Mouse (Mus musculus) kidney, postnatal 0 days (tissue): ENCODE results near the gene Plekhg2. TPM values are rescaled to one million over a fixed set of nuclear protein-coding genes. Genes with fewer than 3 reads are reported as not detected.
A peak's percentile ranks its signal among the peaks of the same experiment; 100 is the strongest.

Source experiments
- ATAC-seq: fragments of 200-750 bp; cut with Nextera tagmentation; replicated peaks from 2 replicates; pipeline ENCODE4 v1.8.0; 2017; ENCODE audit warnings: low read depth, moderate number of reproducible peaks, moderate TSS enrichment, moderate library complexity; ENCODE audit not compliant: low FRiP score
- DNase-seq: peaks from one replicate; pipeline ENCODE4 v3.0.0-alpha.2; 2016; ENCODE audit warnings: low spot score
- H3K27ac ChIP-seq: fragments of 300-500 bp; sonication (generic); 2 replicates; pipeline ENCODE4 v1.5.1; 2014; ENCODE audit warnings: mild to moderate bottlenecking
- H3K27me3 ChIP-seq: fragments of 300-500 bp; sonication (generic); 2 replicates; pipeline ENCODE4 v1.6.1; 2014; ENCODE audit warnings: low read length, mixed read lengths; ENCODE audit not compliant: insufficient read depth
- H3K36me3 ChIP-seq: fragments of 300-500 bp; sonication (generic); 2 replicates; pipeline ENCODE4 v1.6.1; 2014; ENCODE audit warnings: low read length, mixed read lengths; ENCODE audit not compliant: insufficient read depth
- H3K4me1 ChIP-seq: fragments of 300-500 bp; sonication (generic); replicated peaks from 2 replicates; pipeline ENCODE4 v1.6.1; 2014; ENCODE audit warnings: antibody characterized with exemption, low read length, mixed read lengths; ENCODE audit not compliant: insufficient read depth
- H3K4me2 ChIP-seq: fragments of 300-500 bp; sonication (generic); 2 replicates; pipeline ENCODE4 v1.6.1; 2014; ENCODE audit warnings: mild to moderate bottlenecking, low read length, moderate library complexity, mixed read lengths
- H3K4me3 ChIP-seq: fragments of 300-500 bp; sonication (generic); replicated peaks from 2 replicates; pipeline ENCODE4 v1.5.1; 2014; ENCODE audit warnings: low read depth, low read length
- H3K9ac ChIP-seq: fragments of 300-500 bp; sonication (generic); 2 replicates; pipeline ENCODE4 v1.6.1; 2014; ENCODE audit warnings: low read depth, low read length
- H3K9me3 ChIP-seq: fragments of 300-500 bp; sonication (generic); replicated peaks from 2 replicates; pipeline ENCODE4 v1.6.1; 2016; ENCODE audit warnings: low read length, inconsistent platforms, mixed read lengths
- CTCF ChIP-seq: IDR thresholded peaks from 2 replicates; pipeline ENCODE4 v1.5.1; 2016; ENCODE audit warnings: antibody characterized with exemption, low read depth, mild to moderate bottlenecking, moderate library complexity
- WGBS: fragments of 180-500 bp; shearing (Covaris S2); extraction: QIAGEN DNeasy Blood & Tissue Kit; methylation state at CpG from one replicate; pipeline ENCODE4 v1.1.7; 2014; 5-methylcytosine and 5-hydroxymethylcytosine counted together
- polyA plus RNA-seq: library from polyadenylated mRNA; unstranded; fragments of >200 nt; fragmentation: Nextera tagmentation; extraction: Ambion mirVana; gene quantifications from 2 replicates; pipeline ENCODE4 v1.2.1, GENCODE M21; 2015

Plekhg2 gene
- polyA plus RNA-seq, result 29.9 and 33.3 TPM in 2 replicates

- Histone ChIP-seq H3K9me3 (no peaks in the 10 kb centered on the region), H3K4me3 (peak within 1 kb of the TSS; percentile 83), H3K36me3 (peaks cover 17% of the 10 kb centered on the region), H3K4me1 (peaks cover 17% of the 10 kb centered on the region; the same call in 1 of the 2 replicates), H3K27me3 (no peaks in the 10 kb centered on the region), H3K4me2 (peak within 1 kb of the TSS; percentile 74), H3K27ac (peak within 1 kb of the TSS; percentile 95), H3K9ac (peak within 1 kb of the TSS; percentile 91)
- DNase-seq (peak; percentile 100), ATAC-seq (peak; percentile 89)
- peak; percentile 70 for TF ChIP-seq CTCF
- WGBS, result under 1% methylated on average over 53 of the region's 66 CpGs
Measured at GRCm38 (mm10) chr7:28372251-28373108, at the start of gene Plekhg2. TSS of gene Plekhg2 (minus strand) at chr7:28372599.

GRCm38 (mm10) chr7:28419416-28419815, 47.0 kb upstream of the Plekhg2 start:
- 86% methylated on average over 2 of the region's 2 CpGs for WGBS
- Histone ChIP-seq H3K27me3 (no peaks in the 10 kb centered on the region), H3K36me3 (peaks cover 41% of the 10 kb centered on the region), H3K9ac (no peak overlapping the region), H3K4me3 (no peak overlapping the region), H3K9me3 (no peaks in the 10 kb centered on the region), H3K4me2 (no peak overlapping the region), H3K27ac (no peak overlapping the region), H3K4me1 (no peaks in the 10 kb centered on the region)
- DNase-seq (no peak), ATAC-seq (no peak)
- no peak for TF ChIP-seq CTCF

- 65% methylated on average over 8 of the region's 8 CpGs for WGBS
- peaks cover 45% of the 10 kb centered on the region for H3K36me3 ChIP-seq
- peak; percentile 62 for DNase-seq
Measured at GRCm38 (mm10) chr7:28418096-28418670, 45.8 kb upstream of the Plekhg2 start.

DNA sequence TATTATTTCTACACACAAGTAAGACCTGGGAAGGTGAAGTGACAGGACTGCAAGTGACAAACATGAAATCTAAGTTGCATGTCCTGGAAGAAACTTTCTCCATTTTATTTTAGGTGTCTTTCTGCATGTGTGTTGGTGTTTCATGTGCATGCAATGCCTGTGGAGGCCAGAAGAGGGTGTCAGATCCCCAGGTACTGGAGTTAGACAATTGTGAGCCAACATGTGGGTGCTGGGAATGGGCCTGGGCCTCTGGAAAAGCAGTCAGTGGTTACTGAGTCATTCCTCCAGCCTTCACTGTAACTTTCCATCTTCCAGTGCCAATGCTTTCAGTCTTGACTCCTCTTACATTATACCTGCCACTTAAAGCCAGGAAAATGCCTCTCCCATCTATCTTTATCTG, 45.0 kb upstream of the Plekhg2 start:
- peak; percentile 34 for TF ChIP-seq CTCF
- H3K36me3 ChIP-seq, result peaks cover 38% of the 10 kb centered on the region

More at GRCm38 (mm10) chr7:28418096-28418670, 45.8 kb upstream of the Plekhg2 start:
- no peak for ATAC-seq
- Histone ChIP-seq H3K27ac (no peak overlapping the region), H3K4me3 (no peak overlapping the region), H3K27me3 (no peaks in the 10 kb centered on the region), H3K9ac (no peak overlapping the region), H3K4me2 (no peak overlapping the region), H3K9me3 (no peaks in the 10 kb centered on the region), H3K4me1 (no peaks in the 10 kb centered on the region)
- no peak for TF ChIP-seq CTCF

GRCm38 (mm10) chr7:28412826-28413225, 40.4 kb upstream of the Plekhg2 start:
- no peak overlapping the region for H3K4me2 ChIP-seq
- H3K9ac ChIP-seq, result no peak overlapping the region
- peaks cover 44% of the 10 kb centered on the region for H3K36me3 ChIP-seq
- DNase-seq, result no peak
- no peaks in the 10 kb centered on the region for H3K4me1 ChIP-seq
- no peaks in the 10 kb centered on the region for H3K9me3 ChIP-seq
- H3K27ac ChIP-seq, result no peak overlapping the region
- no peak for ATAC-seq
- WGBS, result 88% methylated on average over 4 of the region's 4 CpGs
- 0 out of 2 replicates have a peak, but pooled peaks have one; percentile 4 for TF ChIP-seq CTCF
- no peaks in the 10 kb centered on the region for H3K27me3 ChIP-seq
- H3K4me3 ChIP-seq, result no peak overlapping the region

More for the DNA sequence above, 45.0 kb upstream of the Plekhg2 start:
- Histone ChIP-seq H3K9ac (no peak overlapping the region), H3K27ac (no peak overlapping the region), H3K4me1 (no peaks in the 10 kb centered on the region), H3K4me2 (no peak overlapping the region), H3K9me3 (no peaks in the 10 kb centered on the region), H3K4me3 (no peak overlapping the region), H3K27me3 (no peaks in the 10 kb centered on the region)
- ATAC-seq (no peak), DNase-seq (no peak)

- ATAC-seq (peak; percentile 40; the same call in 1 of the 2 replicates), DNase-seq (peak; percentile 58)
- Histone ChIP-seq H3K4me1 (no peaks in the 10 kb centered on the region), H3K4me3 (no peak overlapping the region), H3K27ac (peak overlapping the region; percentile 8; the same call in 1 of the 2 replicates), H3K9ac (no peak overlapping the region), H3K9me3 (no peaks in the 10 kb centered on the region), H3K4me2 (no peak overlapping the region), H3K36me3 (peaks cover 50% of the 10 kb centered on the region), H3K27me3 (no peaks in the 10 kb centered on the region)
- TF ChIP-seq CTCF, result no peak
- 73% methylated on average over 3 of the region's 3 CpGs for WGBS
Measured at GRCm38 (mm10) chr7:28410841-28411475, 38.6 kb upstream of the Plekhg2 start.
